25 mouse cellular contexts compared by ENCODE assay signal in genomic region chr9:35798146-35798545, GRCm38 (mm10). TPM values are rescaled to one million over a fixed set of nuclear protein-coding genes. Genes with fewer than 3 reads are reported as not detected.
"Had no signal": no experiment of that assay in that cellular context is flagged by ENCODE, and none has a peak within 500 bp of the region (broad histone marks: within the 10 kb centered on the region; RNA-seq: fewer than 3 reads in every experiment).

No protein-coding gene starts in this region.

- H3K4me1 ChIP-seq: midbrain, embryonic 10.5 days; midbrain, embryonic 12.5 days; neural tube, embryonic 13.5 days; neural tube, embryonic 15.5 days had no signal

- H3K27ac ChIP-seq: midbrain, embryonic 10.5 days; midbrain, embryonic 12.5 days; neural tube, embryonic 13.5 days; neural tube, embryonic 15.5 days had no signal

- ATAC-seq: midbrain, embryonic 16.5 days had no signal

- H3K4me3 ChIP-seq: midbrain, embryonic 10.5 days; midbrain, embryonic 12.5 days; myocyte; neural tube, embryonic 13.5 days; neural tube, embryonic 15.5 days had no signal

- DNase-seq: lung, adult 18-20 months; lung, embryonic 14.5 days; lung, postnatal 10 days; lung, postnatal 4 days; midbrain, embryonic 14.5 days; retina, postnatal 1 day; right cerebral cortex, adult 18-20 months; right cerebral cortex, postnatal 25 days; right cerebral cortex, postnatal 4 days; spleen, adult 18-20 months; thymus, adult 18-20 months; thymus, postnatal 14 days; thymus, postnatal 36 days had no signal

- H3K9ac ChIP-seq: lung, embryonic 14.5 days; midbrain, embryonic 12.5 days; neural tube, embryonic 13.5 days; neural tube, embryonic 15.5 days had no signal

- H3K36me3 ChIP-seq: midbrain, embryonic 10.5 days; midbrain, embryonic 12.5 days; neural tube, embryonic 13.5 days; neural tube, embryonic 15.5 days had no signal

- H3K27me3 ChIP-seq: midbrain, embryonic 12.5 days; neural tube, embryonic 13.5 days; neural tube, embryonic 15.5 days had no signal

- H3K4me2 ChIP-seq: lung, embryonic 14.5 days; midbrain, embryonic 12.5 days; neural tube, embryonic 13.5 days; neural tube, embryonic 15.5 days had no signal

RNA-seq across cellular contexts. Expression of gene D730048I06Rik, which starts 8.2 kb away (rescaled TPM):
- polyA plus RNA-seq: lung, embryonic 14.5 days; lung, embryonic 16.5 days; midbrain, embryonic 10.5 days; midbrain, embryonic 12.5 days; midbrain, embryonic 14.5 days; midbrain, embryonic 16.5 days; myocyte; neural tube, embryonic 11.5 days; neural tube, embryonic 13.5 days; neural tube, embryonic 15.5 days; small intestine, adult 2 months; stomach, embryonic 14.5 days; stomach, embryonic 16.5 days; thymus, postnatal 0 days had no signal

RNA-seq across cellular contexts. Expression of gene Gm27235, which starts 8.2 kb away (rescaled TPM):
- polyA plus RNA-seq: lung, embryonic 14.5 days; lung, embryonic 16.5 days; midbrain, embryonic 10.5 days; midbrain, embryonic 12.5 days; midbrain, embryonic 14.5 days; midbrain, embryonic 16.5 days; myocyte; neural tube, embryonic 11.5 days; neural tube, embryonic 13.5 days; neural tube, embryonic 15.5 days; small intestine, adult 2 months; stomach, embryonic 14.5 days; stomach, embryonic 16.5 days; thymus, postnatal 0 days had no signal

RNA-seq across cellular contexts. Expression of gene Gm17727, which starts 20.2 kb away (rescaled TPM):
- polyA plus RNA-seq: lung, embryonic 14.5 days; lung, embryonic 16.5 days; midbrain, embryonic 10.5 days; midbrain, embryonic 12.5 days; midbrain, embryonic 14.5 days; midbrain, embryonic 16.5 days; myocyte; neural tube, embryonic 11.5 days; neural tube, embryonic 13.5 days; neural tube, embryonic 15.5 days; small intestine, adult 2 months; stomach, embryonic 14.5 days; stomach, embryonic 16.5 days; thymus, postnatal 0 days had no signal

RNA-seq across cellular contexts. Expression of gene 9230110F15Rik, which starts 45.8 kb away (rescaled TPM):
- polyA plus RNA-seq: lung, embryonic 14.5 days; lung, embryonic 16.5 days; midbrain, embryonic 10.5 days; midbrain, embryonic 12.5 days; midbrain, embryonic 14.5 days; midbrain, embryonic 16.5 days; myocyte; neural tube, embryonic 11.5 days; neural tube, embryonic 13.5 days; neural tube, embryonic 15.5 days; small intestine, adult 2 months; stomach, embryonic 14.5 days; stomach, embryonic 16.5 days; thymus, postnatal 0 days had no signal

RNA-seq across cellular contexts. Expression of gene Gm17677, which starts 57.3 kb away (rescaled TPM):
- polyA plus RNA-seq: lung, embryonic 14.5 days; lung, embryonic 16.5 days; midbrain, embryonic 10.5 days; midbrain, embryonic 12.5 days; midbrain, embryonic 14.5 days; midbrain, embryonic 16.5 days; myocyte; neural tube, embryonic 11.5 days; neural tube, embryonic 13.5 days; neural tube, embryonic 15.5 days; small intestine, adult 2 months; stomach, embryonic 14.5 days; stomach, embryonic 16.5 days; thymus, postnatal 0 days had no signal
